Mouse (Mus musculus): ENCODE data around the gene Gm14391. TPM values are rescaled to one million over a fixed set of nuclear protein-coding genes. Genes with fewer than 3 reads are reported as not detected.
"Not testable (repeated sequence)": the region's sequence is repeated elsewhere in the genome, so short reads cannot be mapped to it uniquely, and the experiment has no call there.

The Gm14391 gene
- polyA plus RNA-seq (2015; fragmentation: Nextera tagmentation; extraction: Ambion mirVana) = 8.1 and 13.2 TPM in 2 replicates

DNA sequence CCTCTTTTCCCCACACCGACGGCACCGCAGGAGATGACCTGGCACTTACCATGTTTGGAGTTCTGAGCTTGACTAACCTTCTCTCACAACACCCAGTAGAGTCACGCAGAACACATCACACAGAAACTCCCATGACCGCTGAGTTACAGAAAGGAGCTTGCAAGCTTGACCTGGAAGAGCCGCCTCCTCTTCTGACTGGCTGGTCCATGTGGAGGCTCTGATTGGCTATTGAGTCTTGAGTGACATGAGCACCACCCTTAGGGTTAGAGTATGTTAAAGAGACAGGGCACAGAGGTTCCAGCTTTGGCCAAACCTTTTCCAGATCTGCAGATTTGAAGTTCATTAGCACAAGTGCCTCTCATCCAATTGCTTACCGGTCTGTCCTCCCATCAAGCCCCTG is at the start of gene Gm14391:
TSS of gene Gm14391 (minus strand) at position 186 of the 400 bp plus-strand sequence.
- H3K27me3 ChIP-seq; ATAC-seq (ENCODE audit: low FRiP score, low read depth): not testable (repeated sequence)
- WGBS = no CpG with 5 or more reads among the region's 7 CpGs

GRCm38 (mm10) chr2:175179008-175179407 is 27.7 kb downstream of the Gm14391 start:
- H3K9ac ChIP-seq; H3K36me3 ChIP-seq; H3K4me1 ChIP-seq; H3K4me2 ChIP-seq (replicated peaks); ATAC-seq (ENCODE audit: low FRiP score, low read depth); H3K9me3 ChIP-seq; H3K4me3 ChIP-seq; H3K27ac ChIP-seq; H3K27me3 ChIP-seq: not testable (repeated sequence)
- 47% methylated on average over 1 of the region's 1 CpGs for WGBS

More for the DNA sequence above, at the start of gene Gm14391:
- not testable (repeated sequence) for H3K36me3 ChIP-seq; H3K4me1 ChIP-seq; H3K4me3 ChIP-seq; H3K4me2 ChIP-seq (replicated peaks); H3K9ac ChIP-seq; H3K27ac ChIP-seq; H3K9me3 ChIP-seq

DNA sequence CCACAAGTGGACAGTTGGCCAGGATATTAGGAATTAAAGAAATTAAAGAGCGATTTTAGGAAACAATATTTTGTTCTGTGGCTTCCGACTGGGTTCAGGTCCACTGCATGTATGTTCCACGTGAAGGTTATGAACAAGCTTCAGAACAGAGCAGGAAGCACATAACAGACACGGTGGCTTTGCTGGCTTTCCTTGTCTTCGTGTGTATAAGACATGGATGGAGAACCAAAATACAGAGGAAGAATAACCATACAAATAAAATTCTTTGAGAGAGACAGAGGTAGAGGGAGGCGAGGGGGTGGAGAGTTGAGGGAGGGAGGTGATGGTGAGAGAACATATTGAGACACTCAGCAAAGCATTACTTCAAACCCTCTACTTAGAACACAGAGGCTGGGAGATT is 30.4 kb downstream of the Gm14391 start:
- no peak overlapping the region for H3K9ac ChIP-seq
- no peaks in the 10 kb centered on the region for H3K36me3 ChIP-seq
- H3K4me2 ChIP-seq (replicated peaks) = no peak overlapping the region
- H3K27ac ChIP-seq = no peak overlapping the region
- no peaks in the 10 kb centered on the region for H3K9me3 ChIP-seq
- ATAC-seq (ENCODE audit: low FRiP score, low read depth) = no peak
- WGBS = 79% methylated on average over 6 of the region's 6 CpGs
- no peaks in the 10 kb centered on the region for H3K27me3 ChIP-seq
- H3K4me1 ChIP-seq = no peaks in the 10 kb centered on the region
- H3K4me3 ChIP-seq = no peak overlapping the region

- H3K9ac ChIP-seq; H3K4me1 ChIP-seq; ATAC-seq (ENCODE audit: low FRiP score, low read depth); H3K36me3 ChIP-seq; H3K27ac ChIP-seq; H3K4me3 ChIP-seq; H3K27me3 ChIP-seq; H3K4me2 ChIP-seq (replicated peaks); H3K9me3 ChIP-seq: not testable (repeated sequence)
- WGBS = 79% methylated on average over 12 of the region's 12 CpGs
These were observed 31.1 kb downstream of the Gm14391 start, which contains the start of gene Gm14443 for GRCm38 (mm10) chr2:175175401-175176180. Gene Gm14443 (minus strand): TSS chr2:175175871.

GRCm38 (mm10) chr2:175174058-175174457 is 32.7 kb downstream of the Gm14391 start:
- not testable (repeated sequence) for ATAC-seq (ENCODE audit: low FRiP score, low read depth); H3K27ac ChIP-seq; H3K4me3 ChIP-seq; H3K36me3 ChIP-seq; H3K4me1 ChIP-seq; H3K27me3 ChIP-seq; H3K9me3 ChIP-seq; H3K9ac ChIP-seq; H3K4me2 ChIP-seq (replicated peaks)
- 92% methylated on average over 2 of the region's 2 CpGs for WGBS

GRCm38 (mm10) chr2:175172906-175173595 is 33.7 kb downstream of the Gm14391 start:
- not testable (repeated sequence) for H3K9ac ChIP-seq; H3K9me3 ChIP-seq; H3K27ac ChIP-seq; H3K36me3 ChIP-seq; H3K27me3 ChIP-seq; H3K4me1 ChIP-seq; H3K4me2 ChIP-seq (replicated peaks); H3K4me3 ChIP-seq; ATAC-seq (ENCODE audit: low FRiP score, low read depth)
- 88% methylated on average over 3 of the region's 3 CpGs for WGBS

GRCm38 (mm10) chr2:175172123-175172522 is 34.6 kb downstream of the Gm14391 start:
- no peak overlapping the region for H3K4me2 ChIP-seq (replicated peaks)
- H3K4me3 ChIP-seq = no peak overlapping the region
- no peaks in the 10 kb centered on the region for H3K27me3 ChIP-seq
- no peak overlapping the region for H3K27ac ChIP-seq
- no peaks in the 10 kb centered on the region for H3K4me1 ChIP-seq
- H3K9ac ChIP-seq = no peak overlapping the region
- no peak for ATAC-seq (ENCODE audit: low FRiP score, low read depth)
- no peaks in the 10 kb centered on the region for H3K36me3 ChIP-seq
- 0 out of 2 replicates have a peak, but pooled peaks cover 3% of the 10 kb centered on the region for H3K9me3 ChIP-seq
- 84% methylated on average over 3 of the region's 3 CpGs for WGBS

GRCm38 (mm10) chr2:175166870-175167269 is 39.8 kb downstream of the Gm14391 start:
- not testable (repeated sequence) for H3K9ac ChIP-seq; H3K27ac ChIP-seq; H3K36me3 ChIP-seq; H3K4me1 ChIP-seq; H3K4me3 ChIP-seq; H3K4me2 ChIP-seq (replicated peaks); ATAC-seq (ENCODE audit: low FRiP score, low read depth); H3K27me3 ChIP-seq
- H3K9me3 ChIP-seq = peaks cover 12% of the 10 kb centered on the region; the same call in 1 of the 2 replicates
- 84% methylated on average over 2 of the region's 2 CpGs for WGBS

GRCm38 (mm10) chr2:175165110-175165509 is 41.6 kb downstream of the Gm14391 start:
- peaks cover 15% of the 10 kb centered on the region; the same call in 1 of the 2 replicates for H3K9me3 ChIP-seq
- not testable (repeated sequence) for H3K4me2 ChIP-seq (replicated peaks); H3K4me3 ChIP-seq; H3K4me1 ChIP-seq; H3K36me3 ChIP-seq; H3K9ac ChIP-seq; H3K27ac ChIP-seq; H3K27me3 ChIP-seq; ATAC-seq (ENCODE audit: low FRiP score, low read depth)
- 95% methylated on average over 12 of the region's 12 CpGs for WGBS

DNA sequence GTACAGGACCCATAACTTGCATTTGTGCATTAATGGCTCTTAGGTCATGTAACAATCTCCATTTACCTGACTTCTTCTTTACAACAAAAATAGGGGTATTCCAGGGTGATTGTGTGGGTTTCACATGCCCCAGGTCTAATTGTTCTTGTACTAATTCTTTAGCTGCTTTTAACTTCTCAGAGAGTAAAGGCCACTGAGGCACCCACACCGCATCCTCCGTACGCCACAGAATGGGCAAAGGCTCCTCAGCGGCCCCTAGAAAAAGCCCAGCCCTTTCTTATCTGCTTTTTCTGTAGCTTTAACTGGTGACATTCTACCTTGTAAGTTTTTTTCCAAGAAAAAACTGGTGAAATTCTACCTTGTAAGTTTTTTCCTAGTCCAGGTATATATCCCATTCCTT is 45.3 kb downstream of the Gm14391 start:
- H3K27me3 ChIP-seq; H3K4me2 ChIP-seq (replicated peaks); H3K4me1 ChIP-seq; H3K36me3 ChIP-seq; H3K27ac ChIP-seq; ATAC-seq (ENCODE audit: low FRiP score, low read depth); H3K9ac ChIP-seq; H3K4me3 ChIP-seq: not testable (repeated sequence)
- WGBS = 87% methylated on average over 4 of the region's 4 CpGs
- peaks cover 21% of the 10 kb centered on the region for H3K9me3 ChIP-seq

- ATAC-seq (ENCODE audit: low FRiP score, low read depth) = no peak
- WGBS = 88% methylated on average over 3 of the region's 3 CpGs
- no peaks in the 10 kb centered on the region for H3K36me3 ChIP-seq
- no peak overlapping the region for H3K9ac ChIP-seq
- no peak overlapping the region for H3K4me2 ChIP-seq (replicated peaks)
- H3K27me3 ChIP-seq = no peaks in the 10 kb centered on the region
- no peak overlapping the region for H3K27ac ChIP-seq
- H3K4me3 ChIP-seq = no peak overlapping the region
- H3K4me1 ChIP-seq = no peaks in the 10 kb centered on the region
- peaks cover 25% of the 10 kb centered on the region for H3K9me3 ChIP-seq
These were observed 48.1 kb downstream of the Gm14391 start for GRCm38 (mm10) chr2:175158642-175159041.

GRCm38 (mm10) chr2:175156696-175157095 is 50.0 kb downstream of the Gm14391 start:
- Histone ChIP-seq H3K9me3 (peaks cover 25% of the 10 kb centered on the region), H3K27me3 (no peaks in the 10 kb centered on the region), H3K4me3 (no peak overlapping the region), H3K4me2 (replicated peaks) (no peak overlapping the region), H3K27ac (no peak overlapping the region), H3K4me1 (no peaks in the 10 kb centered on the region), H3K36me3 (no peaks in the 10 kb centered on the region), H3K9ac (no peak overlapping the region)
- no peak for ATAC-seq (ENCODE audit: low FRiP score, low read depth)
- WGBS = 90% methylated on average over 13 of the region's 13 CpGs
